In genomic region chr3:67960133-67960532, GRCm38 (mm10) we compare ENCODE assay signal across 21 mouse cellular contexts.
DNase-seq lines count a peak whose midpoint lies in the region; ATAC-seq lines count a peak whose summit lies in the region.
"Had no signal": no experiment of that assay in that cellular context is flagged by ENCODE, and none has a peak within 500 bp of the region (broad histone marks: within the 10 kb centered on the region; RNA-seq: fewer than 3 reads in every experiment).

No protein-coding gene starts in this region.

- H3K27me3 ChIP-seq in embryonic facial prominence, embryonic 14.5 days (replicated peaks; ENCODE audit: control insufficient read depth, insufficient read depth, low read length), result no peaks in the 10 kb centered on the region
- no peaks in the 10 kb centered on the region for H3K27me3 ChIP-seq in embryonic facial prominence, embryonic 10.5 days (replicated peaks; ENCODE audit: low read depth, poor library complexity, severe bottlenecking)
- H3K27me3 ChIP-seq in hindbrain, embryonic 10.5 days (ENCODE audit: insufficient read depth, poor library complexity, severe bottlenecking), result 0 out of 2 replicates have a peak, but pooled peaks cover 5% of the 10 kb centered on the region
- H3K27me3 ChIP-seq in midbrain, embryonic 10.5 days (ENCODE audit: low read depth, poor library complexity, severe bottlenecking), result peaks cover 89% of the 10 kb centered on the region
- H3K27me3 ChIP-seq in neural tube, embryonic 14.5 days (ENCODE audit: control insufficient read depth, insufficient read depth, low read length), result no peaks in the 10 kb centered on the region
- H3K27me3 ChIP-seq: embryonic facial prominence, embryonic 13.5 days had no signal

- 32% methylated on average over 3 of the region's 3 CpGs for WGBS in embryonic facial prominence, embryonic 14.5 days
- WGBS in embryonic facial prominence, embryonic 10.5 days, result 24% methylated on average over 3 of the region's 3 CpGs
- WGBS in hindbrain, embryonic 10.5 days, result 36% methylated on average over 3 of the region's 3 CpGs
- WGBS in midbrain, embryonic 10.5 days, result 7% methylated on average over 3 of the region's 3 CpGs
- WGBS in neural tube, embryonic 14.5 days, result 35% methylated on average over 3 of the region's 3 CpGs

- no peaks in the 10 kb centered on the region for H3K36me3 ChIP-seq in embryonic facial prominence, embryonic 14.5 days (ENCODE audit: control insufficient read depth, insufficient read depth, low read length)
- no peaks in the 10 kb centered on the region for H3K36me3 ChIP-seq in embryonic facial prominence, embryonic 10.5 days (replicated peaks)
- H3K36me3 ChIP-seq in hindbrain, embryonic 10.5 days, result no peaks in the 10 kb centered on the region
- H3K36me3 ChIP-seq in midbrain, embryonic 10.5 days, result no peaks in the 10 kb centered on the region
- H3K36me3 ChIP-seq in neural tube, embryonic 14.5 days (ENCODE audit: control insufficient read depth, insufficient read depth, low read length), result no peaks in the 10 kb centered on the region
- H3K36me3 ChIP-seq: embryonic facial prominence, embryonic 13.5 days; G1E had no signal

- H3K9me3 ChIP-seq in embryonic facial prominence, embryonic 14.5 days (ENCODE audit: control insufficient read depth, low read length), result no peaks in the 10 kb centered on the region
- no peaks in the 10 kb centered on the region for H3K9me3 ChIP-seq in embryonic facial prominence, embryonic 10.5 days
- no peaks in the 10 kb centered on the region for H3K9me3 ChIP-seq in hindbrain, embryonic 10.5 days
- no peaks in the 10 kb centered on the region for H3K9me3 ChIP-seq in midbrain, embryonic 10.5 days (replicated peaks)
- no peaks in the 10 kb centered on the region for H3K9me3 ChIP-seq in neural tube, embryonic 14.5 days (ENCODE audit: control insufficient read depth, low read length)
- H3K9me3 ChIP-seq: embryonic facial prominence, embryonic 13.5 days had no signal

- H3K4me1 ChIP-seq in embryonic facial prominence, embryonic 14.5 days (ENCODE audit: control insufficient read depth, insufficient read depth, low read length), result no peaks in the 10 kb centered on the region
- no peaks in the 10 kb centered on the region for H3K4me1 ChIP-seq in embryonic facial prominence, embryonic 10.5 days
- peaks cover 18% of the 10 kb centered on the region for H3K4me1 ChIP-seq in hindbrain, embryonic 10.5 days (replicated peaks)
- H3K4me1 ChIP-seq in midbrain, embryonic 10.5 days, result peaks cover 39% of the 10 kb centered on the region
- H3K4me1 ChIP-seq in neural tube, embryonic 14.5 days (ENCODE audit: control insufficient read depth, insufficient read depth, low read length), result 0 out of 2 replicates have a peak, but pooled peaks cover 3% of the 10 kb centered on the region
- H3K4me1 ChIP-seq: embryonic facial prominence, embryonic 13.5 days had no signal

- H3K4me3 ChIP-seq in embryonic facial prominence, embryonic 14.5 days (ENCODE audit: low read depth, low read length), result no peak overlapping the region
- H3K4me3 ChIP-seq in embryonic facial prominence, embryonic 10.5 days, result no peak overlapping the region
- H3K4me3 ChIP-seq in hindbrain, embryonic 10.5 days, result no peak overlapping the region
- H3K4me3 ChIP-seq in midbrain, embryonic 10.5 days, result peak overlapping the region; percentile 11; the same call in 1 of the 2 replicates
- H3K4me3 ChIP-seq in neural tube, embryonic 14.5 days (ENCODE audit: low read depth, low read length), result no peak overlapping the region
- H3K4me3 ChIP-seq: embryonic facial prominence, embryonic 13.5 days had no signal

- H3K4me2 ChIP-seq in embryonic facial prominence, embryonic 14.5 days (ENCODE audit: low read depth, low read length), result no peak overlapping the region
- H3K4me2 ChIP-seq in neural tube, embryonic 14.5 days (ENCODE audit: low read depth, low read length), result no peak overlapping the region
- H3K4me2 ChIP-seq: embryonic facial prominence, embryonic 13.5 days had no signal

- peak; percentile 4 for DNase-seq in embryonic facial prominence, embryonic 14.5 days (ENCODE audit: low spot score)
- DNase-seq in embryonic facial prominence, embryonic 10.5 days (ENCODE audit: low spot score), result no peak
- DNase-seq in hindbrain, embryonic 10.5 days (ENCODE audit: low spot score), result no peak
- DNase-seq in midbrain, embryonic 10.5 days (ENCODE audit: low spot score), result peak; percentile 45
- DNase-seq in urinary bladder, adult 2 months (ENCODE audit: low spot score), result no peak
- DNase-seq in urinary bladder, postnatal 10 days (ENCODE audit: low spot score), result no peak
- no peak for DNase-seq in kidney, postnatal 36 days
- DNase-seq: cerebellum, adult 11 months; cerebellum, postnatal 36 days; gastrocnemius, postnatal 36 days; kidney, adult 9 months; kidney, postnatal 4 days; layer of hippocampus, postnatal 36 days; lung, adult 18-20 months; lung, postnatal 4 days; right cerebral cortex, adult 18-20 months had no signal

- 0 out of 2 replicates have a peak, but pooled peaks have one; percentile 33 for ATAC-seq in embryonic facial prominence, embryonic 14.5 days (ENCODE audit: low read depth)
- ATAC-seq in neural tube, embryonic 14.5 days (ENCODE audit: low read depth), result peak; percentile 26; the same call in 1 of the 2 replicates
- ATAC-seq: CD4-positive, CD25-positive, alpha-beta regulatory T cell, adult 4 months; inflammation-experienced regulatory T-cells, adult 6 months had no signal

- H3K9ac ChIP-seq in embryonic facial prominence, embryonic 14.5 days (ENCODE audit: low read depth, low read length), result no peak overlapping the region
- no peak overlapping the region for H3K9ac ChIP-seq in neural tube, embryonic 14.5 days (replicated peaks; ENCODE audit: low read depth, low read length)
- H3K9ac ChIP-seq: embryonic facial prominence, embryonic 13.5 days had no signal

- H3K27ac ChIP-seq in embryonic facial prominence, embryonic 14.5 days (replicated peaks; ENCODE audit: low read depth, low read length), result no peak overlapping the region
- no peak overlapping the region for H3K27ac ChIP-seq in embryonic facial prominence, embryonic 10.5 days (replicated peaks)
- H3K27ac ChIP-seq in hindbrain, embryonic 10.5 days, result 0 out of 2 replicates have a peak overlapping the region, but pooled peaks have one; percentile 29
- H3K27ac ChIP-seq in midbrain, embryonic 10.5 days (replicated peaks), result peak overlapping the region; percentile 73; the same call in 1 of the 2 replicates
- no peak overlapping the region for H3K27ac ChIP-seq in neural tube, embryonic 14.5 days (ENCODE audit: low read depth, low read length)
- H3K27ac ChIP-seq: embryonic facial prominence, embryonic 13.5 days had no signal

Comparison
In these comparisons a context has a peak if more than half of its experiments do, and no peak if none do; other contexts are left out.
1. DNase-seq: peak in embryonic facial prominence, embryonic 14.5 days (single experiment) and midbrain, embryonic 10.5 days (single experiment); none in embryonic facial prominence, embryonic 10.5 days (single experiment), hindbrain, embryonic 10.5 days (single experiment), urinary bladder, adult 2 months (single experiment), urinary bladder, postnatal 10 days (single experiment) and kidney, postnatal 36 days (0 of 2).
2. H3K27ac ChIP-seq: peak in hindbrain, embryonic 10.5 days (single experiment) and midbrain, embryonic 10.5 days (single experiment); none in embryonic facial prominence, embryonic 14.5 days (single experiment), embryonic facial prominence, embryonic 10.5 days (single experiment) and neural tube, embryonic 14.5 days (single experiment).